Mouse (Mus musculus): ENCODE data around the gene Mapk1ip1l. TPM values are rescaled to one million over a fixed set of nuclear protein-coding genes. Genes with fewer than 3 reads are reported as not detected.

The Mapk1ip1l gene
- 47.0 TPM for polyA plus RNA-seq (2017; shearing (Covaris generic))

DNA sequence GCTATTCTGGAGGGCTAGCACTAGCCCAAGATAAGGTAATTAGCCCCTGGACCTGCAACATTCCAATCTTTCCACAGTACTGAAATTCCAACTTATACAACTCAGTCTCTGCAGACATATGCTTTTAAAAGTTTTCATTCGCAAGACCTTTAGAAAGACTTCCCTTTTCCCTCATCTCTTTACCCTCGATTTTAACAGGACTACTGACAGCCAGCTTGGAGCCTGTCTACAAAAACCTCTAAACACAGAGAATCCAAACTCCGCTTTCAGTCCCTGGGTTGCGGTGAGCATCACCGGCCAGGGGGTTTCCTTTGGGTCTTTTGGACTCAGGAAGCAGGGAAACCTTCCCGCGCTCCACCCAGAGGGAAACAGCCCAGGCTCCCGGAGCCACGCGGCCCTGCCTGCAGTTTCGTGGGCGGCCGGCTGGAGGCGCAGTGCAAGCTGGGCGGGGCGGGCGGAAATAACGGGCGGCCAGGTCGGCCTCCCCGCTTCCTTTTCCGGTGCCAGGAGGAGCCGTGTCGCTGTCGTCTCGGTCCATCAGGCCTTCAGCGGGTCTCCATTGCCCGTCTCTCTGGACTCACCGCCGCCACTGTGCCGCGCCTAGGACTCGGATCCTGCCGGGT is at the start of gene Mapk1ip1l:
TSS of gene Mapk1ip1l (plus strand) at position 482 of the 623 bp plus-strand sequence.

DNA sequence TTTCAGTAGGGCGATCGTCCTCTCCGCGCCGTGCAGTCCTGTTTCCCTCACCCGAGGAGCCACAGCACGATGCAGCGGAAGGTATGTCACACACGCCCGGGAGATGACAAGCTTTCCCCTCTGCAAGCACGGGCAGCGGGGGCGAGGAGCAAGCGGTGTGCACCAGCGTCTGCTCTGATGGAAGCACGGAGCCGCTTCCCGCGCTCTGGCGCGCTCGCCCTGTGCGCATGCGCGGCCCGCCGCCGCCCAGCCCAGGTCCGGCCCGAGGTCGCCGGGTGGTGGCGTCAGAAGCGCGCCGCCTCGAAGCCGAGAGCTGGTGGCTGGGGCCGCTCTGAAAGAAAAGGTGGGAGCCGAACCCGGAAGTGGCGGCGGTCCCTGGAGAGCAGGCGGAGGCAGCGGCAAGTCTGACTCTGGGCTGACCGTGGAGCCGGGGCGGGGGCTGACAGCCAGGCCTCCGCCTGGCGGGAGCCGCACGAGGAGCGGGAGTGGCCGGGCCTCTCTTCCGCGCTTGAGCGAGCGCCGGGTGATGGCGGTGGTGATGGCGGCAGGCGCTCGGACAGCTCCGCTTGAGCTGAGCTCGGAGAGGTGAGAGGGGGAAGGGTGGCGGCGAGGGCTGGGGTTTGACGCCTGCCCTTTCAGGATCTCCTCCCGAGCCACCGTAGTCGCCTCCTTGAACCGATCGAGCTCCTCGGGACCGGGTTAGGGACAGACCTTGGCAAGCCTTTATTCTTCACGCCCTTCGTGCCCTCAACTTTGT is 21.3 kb upstream of the Mapk1ip1l start, which contains the start of the genes Wdhd1 and Socs4:
TSS of gene Wdhd1 (minus strand) at position 221 of the 757 bp plus-strand sequence.
TSS of gene Socs4 (plus strand) at position 295 of the 757 bp plus-strand sequence.

GRCm38 (mm10) chr14:47367461-47367860 is 69.4 kb downstream of the Mapk1ip1l start, which contains the start of gene Lgals3:
TSS of gene Lgals3 (plus strand) at chr14:47367751.

Other genes starting within 250 kb of the Mapk1ip1l start
- gene Gch1, start 108.9 kb upstream of the Mapk1ip1l start, polyA plus RNA-seq (2017; shearing (Covaris generic)): 12.1 TPM
- gene Wdhd1, start 21.4 kb upstream of the Mapk1ip1l start, polyA plus RNA-seq (2017; shearing (Covaris generic)): 12.3 TPM
- 13.7 TPM for gene Socs4, start 21.3 kb upstream of the Mapk1ip1l start, polyA plus RNA-seq (2017; shearing (Covaris generic))
- gene Lgals3, start 69.5 kb downstream of the Mapk1ip1l start, polyA plus RNA-seq (2017; shearing (Covaris generic)): 6.9 TPM
- gene Dlgap5, start 120.1 kb downstream of the Mapk1ip1l start, polyA plus RNA-seq (2017; shearing (Covaris generic)): 11.5 TPM
- 20.9 TPM for gene Fbxo34, start 152.2 kb downstream of the Mapk1ip1l start, polyA plus RNA-seq (2017; shearing (Covaris generic))

Data from CD4-positive, CD25-positive, alpha-beta regulatory T cell (primary cell).